Mouse (Mus musculus) embryonic stem cell, embryonic (primary cell): Measurements from ENCODE around the gene Zfp84.
"Not testable (repeated sequence)": the region's sequence is repeated elsewhere in the genome, so short reads cannot be mapped to it uniquely, and the experiment has no call there.

Experiments
- CTCF ChIA-PET, 4 experiments: fragments of 300-600 bp in 2 of 4; fragments of 350-600 bp in 2 of 4; sonication (Branson Sonifier 250); formaldehyde crosslinking; loops; one replicate each; lab custom pipeline; 2022; ENCODE audit warnings: inconsistent platforms in 2 of 4; lab: Charles Lee
- POLR2A ChIA-PET, 4 experiments: fragments of 300-600 bp in 2 of 4; fragments of 350-600 bp in 2 of 4; sonication (Branson Sonifier 250); formaldehyde crosslinking; loops; one replicate each; lab custom pipeline; 2022; ENCODE audit warnings: antibody characterized with exemption in 4 of 4, inconsistent platforms in 1 of 4; lab: Charles Lee

Gene Zfp84

DNA sequence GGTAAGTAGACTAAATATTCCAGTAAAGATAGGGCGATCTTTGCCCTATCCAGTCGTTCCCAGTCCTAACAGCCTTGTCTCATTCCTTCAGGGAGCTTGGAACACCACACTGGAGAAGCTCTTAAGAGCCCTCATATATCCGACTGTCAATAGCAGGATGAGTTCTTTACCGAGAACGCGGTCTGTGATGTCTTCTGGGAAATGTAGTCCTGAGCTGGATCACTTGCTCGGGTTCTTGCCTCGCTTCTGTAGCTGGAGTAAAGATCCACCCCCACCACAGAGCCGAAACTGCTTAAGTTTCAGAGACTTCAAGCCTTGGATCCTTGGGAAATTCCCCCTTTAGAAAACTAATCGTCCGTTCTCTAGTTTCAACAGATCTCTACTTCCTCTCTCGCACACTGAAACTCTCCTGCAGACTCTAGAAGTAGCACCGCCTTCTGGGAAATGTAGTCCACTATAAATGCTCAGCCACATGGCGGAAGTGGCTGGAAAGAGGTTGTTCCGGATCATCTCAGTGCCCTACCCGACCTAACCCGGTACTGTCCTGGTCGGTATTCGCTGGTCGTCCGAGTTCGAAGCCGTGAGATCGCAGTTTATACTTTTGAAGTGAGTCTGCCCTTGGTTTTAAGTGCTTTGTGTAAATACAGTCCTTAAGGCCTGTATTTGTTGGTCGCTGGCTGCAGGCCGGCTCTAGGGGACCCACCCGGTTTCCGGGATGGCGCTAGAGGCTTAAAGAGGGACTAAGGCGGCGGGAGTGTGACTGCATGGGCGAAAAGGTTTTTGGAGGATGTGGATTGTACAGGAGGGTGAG, at the start of gene Zfp84:
Gene Zfp84 (plus strand): TSS at position 463 of the 811 bp plus-strand sequence.
- POLR2A ChIA-PET: interaction anchor here (0.5 to 2.0 kb wide), 29 partner anchors 10 to 1121 kb away, joined by 3 to 18 read pairs (median 3); partner anchors contain the start of genes Zfp30 (in 2 of the 4), Gm26920 (in 1 of the 4), Zfp146 (in 1 of the 4) and Zfp260 (in 1 of the 4)
- CTCF ChIA-PET: interaction anchor here in 1 of 4 experiments (1.1 kb wide), 1 partner anchor 387 kb away, joined by 5 read pairs; no protein-coding TSS in a partner anchor

DNA sequence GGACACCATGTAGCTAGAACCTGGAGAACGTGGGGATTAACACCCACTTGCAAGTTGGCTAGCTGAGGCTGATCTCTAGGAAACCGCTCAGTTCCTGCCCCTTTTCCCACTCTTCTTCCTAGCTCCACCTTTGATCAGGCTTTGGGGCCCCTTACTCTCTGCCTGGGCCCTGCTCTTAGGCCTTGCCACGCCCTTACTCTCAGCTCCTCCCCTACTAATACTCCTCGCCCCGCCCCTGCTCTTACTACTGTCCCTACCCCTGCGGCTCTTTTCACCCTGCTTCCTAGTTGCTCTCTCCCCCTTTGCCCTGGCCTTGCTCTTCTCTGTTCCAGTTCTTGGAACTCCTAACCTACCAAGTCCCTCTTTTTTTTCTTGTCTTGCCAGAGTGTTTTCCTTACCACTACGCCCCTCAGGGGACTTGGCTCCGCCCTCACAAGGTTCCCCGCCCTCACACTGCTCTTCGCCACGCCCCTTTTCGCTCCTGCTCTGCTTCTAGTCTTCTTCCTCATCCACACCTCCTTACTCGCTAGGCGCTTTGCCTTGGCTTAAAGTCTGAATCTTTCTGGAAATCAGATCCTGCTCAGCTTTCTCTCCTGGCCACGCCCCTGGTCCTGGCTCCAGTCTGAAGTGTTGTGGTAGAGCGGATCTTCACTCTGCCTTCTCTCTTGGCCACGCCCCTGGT, 42.8 kb upstream of the Zfp84 start:
- ChIA-PET POLR2A (interaction anchor here in 2 of 4 experiments (0.6 to 1.2 kb wide), 2 partner anchors 78 to 259 kb away, joined by 3 to 5 read pairs; partner anchors contain the start of gene Zfp568 (in 1 of the 2)), CTCF (interaction anchor here in 1 of 4 experiments (0.6 kb wide), 1 partner anchor 197 kb away, joined by 3 read pairs; no protein-coding TSS in a partner anchor)

DNA sequence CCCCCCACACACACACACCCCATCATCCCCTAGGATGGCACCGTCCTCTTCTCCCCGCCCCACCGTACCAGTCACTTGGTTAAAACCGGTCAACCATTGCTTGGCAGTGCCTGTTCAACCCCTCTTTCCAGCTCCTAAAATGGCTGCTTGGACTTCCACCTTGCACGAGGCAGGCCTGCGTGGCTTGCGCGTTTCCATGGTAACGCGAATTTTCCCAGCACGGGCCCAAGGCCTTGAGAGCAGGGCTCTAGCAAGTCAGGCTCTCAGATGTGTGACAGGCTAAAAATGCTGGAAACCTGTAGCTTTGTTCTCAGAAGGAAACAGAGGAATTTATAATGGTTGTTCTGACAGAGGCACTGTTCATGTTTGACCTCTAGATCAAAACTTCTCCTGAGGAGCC, 41.5 kb upstream of the Zfp84 start, which contains the start of gene Catsperg2:
Gene Catsperg2 (minus strand): TSS at position 173 of the 400 bp plus-strand sequence.
- CTCF ChIA-PET: not testable (repeated sequence)
- POLR2A ChIA-PET: interaction anchor here in 1 of 4 experiments (0.8 kb wide), 1 partner anchor 78 kb away, joined by 4 read pairs; no protein-coding TSS in a partner anchor

DNA sequence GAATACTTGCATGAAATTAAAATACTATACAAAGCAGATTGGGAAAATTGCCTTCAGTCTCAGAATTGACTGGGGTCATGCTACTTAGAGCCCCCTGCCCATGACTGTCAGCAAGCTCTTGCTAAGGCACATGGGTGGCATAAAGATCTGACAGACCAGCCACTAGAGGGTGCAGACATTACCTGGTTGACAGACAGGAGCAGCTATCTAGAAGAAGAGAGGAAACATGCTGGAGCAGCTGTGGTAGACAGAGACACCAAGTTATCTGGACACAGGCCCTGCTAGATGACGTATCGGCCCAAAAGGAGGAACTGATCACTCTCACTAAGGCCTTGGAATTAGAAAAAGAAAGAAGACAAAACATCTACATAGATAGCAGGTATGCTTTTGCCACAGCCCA, 40.3 kb upstream of the Zfp84 start:
- POLR2A ChIA-PET: no interaction called here
- CTCF ChIA-PET: interaction anchor here in 3 of 4 experiments (0.5 to 1.1 kb wide), 4 partner anchors 26 to 746 kb away, joined by 3 to 6 read pairs (median 4); partner anchors contain the start of genes Eif3k (in 1 of the 3), Map4k1 (in 1 of the 3) and Zfp30 (in 1 of the 3)

DNA sequence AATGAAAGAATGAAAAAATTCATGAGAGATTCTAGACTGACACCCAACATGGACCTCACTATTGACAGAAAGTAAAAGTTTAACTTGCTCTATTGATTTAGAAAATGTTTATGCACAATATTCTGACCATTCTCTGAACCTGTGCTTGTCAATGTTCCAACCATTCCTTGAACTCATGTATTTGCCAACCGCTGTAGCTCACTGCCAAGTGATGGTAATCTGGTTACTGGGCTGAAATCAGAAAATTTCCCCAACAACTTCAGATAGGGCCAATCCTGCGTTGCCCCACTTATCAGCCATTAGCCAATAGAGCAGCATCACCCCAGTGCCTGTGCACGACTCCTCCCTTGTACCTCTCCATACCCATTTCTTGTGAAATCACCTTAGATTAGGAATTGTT, 26.1 kb upstream of the Zfp84 start:
- ChIA-PET POLR2A (no interaction called here), CTCF (interaction anchor here in 1 of 4 experiments (0.5 kb wide), 1 partner anchor 356 kb away, joined by 3 read pairs; no protein-coding TSS in a partner anchor)

DNA sequence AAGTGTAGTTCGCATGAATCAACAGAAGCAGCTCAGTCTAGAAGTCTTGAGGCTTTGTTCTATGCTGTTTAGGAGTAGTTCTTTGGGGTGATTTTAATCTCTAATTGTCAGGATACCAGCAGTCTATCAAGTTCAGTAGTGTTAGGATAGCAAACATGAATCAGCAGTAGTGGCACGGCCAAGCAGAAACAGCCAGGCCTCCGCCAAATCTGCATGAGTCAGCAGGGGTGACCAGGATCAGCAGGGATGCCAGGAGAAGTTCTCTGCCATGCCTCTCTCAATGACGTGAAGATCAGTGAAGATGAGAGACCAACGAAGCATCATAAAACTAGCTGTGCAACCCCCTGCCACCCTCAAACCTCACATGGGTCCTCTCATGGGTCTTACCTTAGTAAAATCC, 7.9 kb upstream of the Zfp84 start:
- CTCF ChIA-PET: no interaction called here
- POLR2A ChIA-PET: no interaction called here

DNA sequence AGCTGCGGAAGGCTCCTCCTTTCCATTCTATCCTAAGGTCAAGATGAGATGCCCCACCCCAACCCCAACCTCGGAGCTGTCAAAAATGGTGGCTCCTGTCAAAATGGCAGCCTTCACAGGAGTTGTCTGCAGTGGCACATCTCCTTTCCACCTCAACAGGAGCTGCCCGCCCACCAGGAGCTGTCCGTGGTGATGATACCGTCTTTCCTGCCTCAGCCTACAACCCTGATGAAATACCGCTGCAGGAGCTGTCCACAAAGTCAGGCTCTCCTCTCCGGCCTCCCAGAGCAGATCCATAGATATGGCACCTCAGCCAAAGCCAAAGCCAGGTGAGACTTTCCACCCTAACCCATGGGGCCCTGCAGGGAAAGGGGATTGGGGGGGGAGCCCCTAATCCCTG, 3.6 kb upstream of the Zfp84 start:
- ChIA-PET POLR2A (interaction anchor here in 2 of 4 experiments (0.5 to 1.8 kb wide), 8 partner anchors 19 to 516 kb away, joined by 3 to 8 read pairs (median 4); partner anchors contain the start of genes Gm26920 (in 1 of the 2), Thap8 (in 1 of the 2), Wdr62 (in 1 of the 2) and Zfp30 (in 1 of the 2)), CTCF (interaction anchor here in 2 of 4 experiments (0.6 to 1.1 kb wide), 2 partner anchors 11 to 551 kb away, joined by 3 read pairs; partner anchors contain the start of gene Catsperg1 (in 1 of the 2))

DNA sequence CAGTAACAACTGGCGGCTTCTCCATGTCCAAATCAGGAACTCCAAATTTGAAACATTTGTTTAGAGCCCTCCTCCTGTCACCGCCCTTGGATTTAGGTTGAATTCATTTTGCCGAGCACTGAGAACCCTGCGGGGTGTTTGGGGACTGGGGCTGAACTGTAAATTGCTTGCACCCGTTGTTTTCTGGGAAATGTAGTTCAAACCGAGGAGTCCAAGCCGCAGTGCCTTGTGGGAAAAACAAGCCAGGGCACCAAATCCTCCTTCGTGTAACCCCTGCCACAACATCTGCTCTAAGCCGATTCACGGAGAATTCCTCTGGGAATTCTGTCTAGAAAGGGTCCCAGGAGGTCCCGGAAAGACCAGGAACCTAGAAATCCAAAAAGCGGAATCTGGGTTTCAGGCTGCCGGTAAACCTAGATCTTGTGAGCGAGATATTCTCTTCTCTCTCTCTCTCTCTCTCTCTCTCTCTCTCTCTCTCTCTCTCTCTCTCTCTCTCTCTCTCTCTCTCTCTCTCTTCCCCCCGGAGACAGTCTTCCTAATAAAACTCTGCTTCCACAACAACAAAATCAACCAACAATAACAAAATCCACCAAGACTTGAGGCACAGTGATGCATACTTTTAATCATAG, 1.2 kb upstream of the Zfp84 start:
- POLR2A ChIA-PET: interaction anchor here in 1 of 4 experiments (1.1 kb wide), 1 partner anchor 49 kb away, joined by 4 read pairs; the partner anchor contains the start of gene Zfp790
- CTCF ChIA-PET: no interaction called here

DNA sequence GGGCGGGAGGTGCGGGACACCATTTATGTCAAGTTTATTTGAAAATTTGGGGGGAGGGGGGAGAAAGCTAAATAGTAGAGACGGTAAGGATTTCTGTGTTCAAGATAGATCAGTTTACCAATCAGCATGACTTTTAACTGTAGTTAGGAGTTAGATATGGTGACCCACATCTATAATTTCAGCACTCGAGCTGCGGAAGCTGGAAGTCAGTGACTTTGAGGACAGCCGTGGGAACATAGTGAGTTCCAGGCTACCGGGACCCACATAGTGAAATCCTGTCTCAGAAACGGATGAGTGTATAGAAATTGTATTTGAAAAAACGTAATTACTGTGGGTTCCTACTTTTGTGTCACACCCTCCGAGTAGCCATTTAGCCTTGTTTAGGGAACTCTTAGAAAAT, 628 bp downstream of the Zfp84 start:
- ChIA-PET CTCF (interaction anchor here in 2 of 4 experiments (0.5 to 1.1 kb wide), 2 partner anchors 216 to 386 kb away, joined by 4 to 5 read pairs; no protein-coding TSS in a partner anchor), POLR2A (interaction anchor here in 3 of 4 experiments (0.6 to 2.0 kb wide), 8 partner anchors 12 to 1393 kb away, joined by 3 to 6 read pairs (median 4); partner anchors contain the start of gene Zfp30 (in 2 of the 3))

DNA sequence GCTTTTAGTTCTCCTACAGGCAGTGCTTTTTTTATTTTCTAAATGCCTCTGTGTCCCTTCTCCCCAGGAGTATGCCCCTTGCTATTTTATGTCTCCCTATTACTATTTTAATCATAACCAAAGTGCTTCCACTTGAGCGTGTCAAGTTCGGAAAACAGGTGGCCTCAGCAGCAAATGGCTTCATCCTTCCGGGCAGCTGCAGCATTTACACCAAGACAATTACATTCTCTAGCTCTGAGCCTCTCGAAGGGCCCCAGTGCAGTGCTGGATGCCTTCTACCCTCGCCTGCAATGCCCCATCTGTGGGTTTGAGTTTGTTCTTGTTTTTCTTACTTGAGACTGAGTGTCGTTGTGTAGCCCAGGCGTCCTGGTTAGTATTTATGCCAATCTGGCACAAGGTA, 5.2 kb downstream of the Zfp84 start:
- ChIA-PET CTCF (no interaction called here), POLR2A (interaction anchor here in 2 of 4 experiments (1.5 to 2.1 kb wide), 2 partner anchors 10 to 45 kb away, joined by 3 to 6 read pairs; partner anchors contain the start of gene Zfp30 (in 1 of the 2))

DNA sequence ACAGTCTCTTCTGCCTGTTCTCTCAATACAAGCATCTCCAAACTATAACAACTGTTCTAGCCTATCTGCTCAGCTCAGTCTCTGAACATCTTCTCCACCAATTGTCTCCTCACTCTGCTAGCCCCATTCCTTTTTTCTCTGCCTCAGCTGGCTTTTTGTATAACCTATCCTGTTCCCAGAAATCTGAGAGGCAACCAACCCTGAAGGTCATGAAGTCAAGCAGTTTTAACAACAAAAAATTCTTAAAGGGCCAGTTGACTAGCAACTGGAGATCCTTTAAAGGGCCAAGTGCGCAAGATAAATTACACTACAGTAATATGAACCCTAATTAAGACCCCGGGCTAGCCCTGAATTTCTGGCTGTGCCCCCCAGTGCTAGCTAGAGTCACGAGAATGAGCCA, 6.0 kb downstream of the Zfp84 start:
- CTCF ChIA-PET: no interaction called here
- POLR2A ChIA-PET: interaction anchor here in 1 of 4 experiments (1.5 to 1.7 kb wide), 2 partner anchors 9 to 44 kb away, joined by 3 to 6 read pairs; partner anchors contain the start of gene Zfp30

DNA sequence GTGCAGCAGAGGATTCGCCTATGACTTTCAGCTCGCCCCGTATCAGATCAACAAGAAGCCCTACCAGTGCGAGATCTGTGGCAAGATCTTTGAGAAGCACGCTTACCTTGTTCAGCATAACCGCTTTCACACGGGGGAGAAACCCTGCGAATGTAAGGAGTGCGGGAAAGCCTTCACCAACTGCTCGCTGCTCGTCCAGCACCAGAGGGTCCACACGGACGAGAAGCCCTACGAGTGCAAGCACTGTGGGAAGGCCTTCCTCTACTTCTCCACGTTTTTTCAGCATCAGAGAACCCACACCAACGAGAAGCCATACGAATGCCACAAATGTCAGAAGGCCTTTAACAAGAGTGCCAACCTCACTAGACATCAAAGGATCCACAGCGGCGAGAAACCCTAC, 8.2 kb downstream of the Zfp84 start:
- POLR2A ChIA-PET: no interaction called here
- CTCF ChIA-PET: no interaction called here

DNA sequence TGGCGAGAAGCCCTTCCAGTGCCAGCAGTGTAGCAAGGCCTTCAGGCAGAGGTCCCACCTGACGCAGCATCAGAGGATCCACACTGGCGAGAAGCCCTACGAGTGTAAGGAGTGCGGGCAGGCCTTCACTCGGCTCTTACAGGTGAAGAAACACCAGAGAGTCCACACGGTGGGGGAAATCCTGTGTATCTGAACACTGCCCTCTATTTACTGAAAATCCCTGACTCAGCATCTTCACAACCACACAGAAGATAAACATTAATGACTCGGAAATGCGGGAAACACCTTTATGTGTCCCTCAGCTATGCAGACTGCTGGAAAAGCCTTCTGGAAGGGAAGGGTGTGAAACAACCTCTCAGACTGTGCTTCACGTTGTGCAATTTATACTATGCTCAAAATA, 9.0 kb downstream of the Zfp84 start:
- CTCF ChIA-PET: no interaction called here
- POLR2A ChIA-PET: no interaction called here

DNA sequence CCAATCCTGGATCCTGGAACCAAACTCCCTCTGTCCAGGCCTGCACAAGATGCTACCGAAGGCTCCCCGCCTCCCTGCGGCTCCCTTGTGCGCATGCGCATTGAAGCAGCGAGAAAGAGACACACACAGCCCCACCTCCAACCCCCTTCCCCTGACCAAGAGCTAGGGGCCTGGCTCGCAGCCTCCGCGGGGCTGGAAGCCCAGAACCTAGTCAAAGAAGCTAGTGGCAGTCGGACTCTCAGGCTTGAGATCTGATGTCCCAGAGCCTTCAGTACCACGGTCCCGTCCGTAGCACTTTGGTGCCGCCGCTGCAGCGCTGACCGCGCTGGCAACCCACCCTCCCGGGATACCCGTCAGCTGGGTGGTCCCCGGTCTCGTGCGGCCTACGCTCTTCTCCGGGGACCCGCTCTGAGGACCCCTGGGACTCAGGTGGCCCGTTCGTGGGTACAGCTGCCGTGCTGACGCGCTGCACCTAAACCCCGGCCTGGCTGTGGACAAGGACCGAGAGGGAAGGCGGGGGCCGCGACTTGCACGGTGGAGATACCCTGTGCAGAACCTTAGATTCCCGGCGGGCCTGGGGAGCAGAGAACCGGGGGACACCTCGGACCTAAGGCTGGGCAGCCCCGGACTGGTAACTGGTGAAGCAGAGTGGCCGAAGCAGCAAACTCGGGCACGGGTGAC, 15.7 kb downstream of the Zfp84 start, which contains the start of gene Zfp30:
Gene Zfp30 (plus strand): TSS at position 128 of the 681 bp plus-strand sequence.
- POLR2A ChIA-PET: interaction anchor here in 3 of 4 experiments (0.5 to 1.7 kb wide), 25 partner anchors 8 to 306 kb away, joined by 3 to 18 read pairs (median 4); partner anchors contain the start of genes Zfp84 (in 2 of the 3), Gm26920 (in 1 of the 3) and Zfp566 (in 1 of the 3)
- CTCF ChIA-PET: interaction anchor here in 3 of 4 experiments (0.9 to 1.0 kb wide), 3 partner anchors 9 to 56 kb away, joined by 3 to 4 read pairs (median 3); no protein-coding TSS in a partner anchor

DNA sequence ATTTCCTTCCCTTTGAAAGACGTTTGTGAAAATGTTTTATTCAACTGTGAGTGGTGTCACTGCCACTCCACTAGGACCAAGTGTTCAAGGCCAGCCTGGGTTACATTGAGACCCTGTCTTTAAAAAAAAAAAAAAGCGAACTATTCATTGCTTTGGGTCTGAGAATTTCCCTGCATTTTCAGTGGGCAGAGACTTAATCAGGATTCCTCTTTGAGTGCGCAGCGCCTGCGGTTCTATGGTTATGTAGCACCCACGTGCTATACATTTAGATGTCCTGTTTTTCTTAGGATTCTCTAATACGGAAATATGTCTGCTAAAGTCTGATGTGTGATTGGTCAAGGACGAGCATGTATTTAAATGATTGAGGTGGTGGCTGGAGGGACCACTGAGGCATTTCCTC, 16.7 kb downstream of the Zfp84 start:
- CTCF ChIA-PET: no interaction called here
- POLR2A ChIA-PET: interaction anchor here in 2 of 4 experiments (1.0 to 1.7 kb wide), 3 partner anchors 8 to 17 kb away, joined by 3 to 14 read pairs (median 3); partner anchors contain the start of gene Zfp84 (in 1 of the 2)

DNA sequence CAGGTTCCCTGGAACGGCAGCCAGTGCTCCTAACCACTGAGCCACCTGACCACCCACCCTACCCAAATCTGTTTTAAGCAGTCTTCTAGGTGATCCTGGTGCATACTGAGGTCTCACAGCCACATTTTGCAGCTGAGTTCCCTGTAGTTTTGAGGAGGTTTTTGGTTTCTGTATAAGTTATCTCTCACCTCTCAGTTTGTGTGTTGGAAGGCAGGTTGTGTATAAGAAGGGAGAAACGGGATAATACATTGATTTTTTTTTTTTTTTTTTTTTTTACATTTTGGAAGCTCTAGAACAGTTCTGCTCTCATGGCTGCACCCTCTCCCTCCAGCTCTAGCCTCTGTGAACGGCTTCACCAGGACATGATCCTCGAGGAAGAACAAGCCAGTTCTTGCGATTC, 17.5 kb downstream of the Zfp84 start:
- POLR2A ChIA-PET: interaction anchor here in 3 of 4 experiments (0.6 to 1.4 kb wide), 4 partner anchors 18 to 441 kb away, joined by 3 to 5 read pairs (median 4); partner anchors contain the start of gene Zfp84 (in 1 of the 3)
- CTCF ChIA-PET: no interaction called here

DNA sequence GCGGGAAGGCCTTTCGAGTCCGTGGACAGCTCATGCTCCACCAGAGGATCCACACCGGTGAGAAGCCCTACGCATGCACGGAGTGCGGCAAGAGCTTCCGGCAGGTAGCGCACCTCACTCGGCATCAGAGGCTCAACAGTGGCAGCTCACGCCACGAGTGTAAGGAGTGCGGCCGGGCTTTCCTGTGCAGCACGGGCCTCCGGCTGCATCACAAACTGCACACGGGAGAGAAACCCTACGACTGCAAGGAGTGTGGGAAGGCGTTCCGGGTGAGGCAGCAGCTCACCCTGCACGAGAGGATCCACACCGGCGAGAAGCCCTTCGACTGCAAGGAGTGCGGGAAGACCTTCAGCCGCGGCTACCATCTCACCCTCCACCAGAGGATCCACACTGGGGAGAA, 24.6 kb downstream of the Zfp84 start:
- CTCF ChIA-PET: interaction anchor here in 2 of 4 experiments (0.6 to 1.0 kb wide), 5 partner anchors 9 to 272 kb away, joined by 3 to 4 read pairs (median 3); partner anchors contain the start of gene Zfp30 (in 1 of the 2)
- POLR2A ChIA-PET: interaction anchor here (0.6 to 2.1 kb wide), 16 partner anchors 8 to 373 kb away, joined by 3 to 14 read pairs (median 3); partner anchors contain the start of genes Zfp30 (in 3 of the 4) and Zfp84 (in 2 of the 4)
